Mouse (Mus musculus) neural tube, embryonic 10.5 days (tissue): Measurements from ENCODE around the gene Lax1.
"Not testable (repeated sequence)": the region's sequence is repeated elsewhere in the genome, so short reads cannot be mapped to it uniquely, and the experiment has no call there.

Experiments used
- DNase-seq: peaks from one replicate; pipeline ENCODE4 v3.0.0-alpha.2; 2017; ENCODE audit warnings: low spot score; ENCODE audit errors: extremely low spot score

Lax1 gene

GRCm38 (mm10) chr1:133691046-133691445 is 1.1 kb upstream of the Lax1 start:
- no peak for DNase-seq

GRCm38 (mm10) chr1:133688301-133688700 is 1.6 kb downstream of the Lax1 start:
- no peak for DNase-seq

DNA sequence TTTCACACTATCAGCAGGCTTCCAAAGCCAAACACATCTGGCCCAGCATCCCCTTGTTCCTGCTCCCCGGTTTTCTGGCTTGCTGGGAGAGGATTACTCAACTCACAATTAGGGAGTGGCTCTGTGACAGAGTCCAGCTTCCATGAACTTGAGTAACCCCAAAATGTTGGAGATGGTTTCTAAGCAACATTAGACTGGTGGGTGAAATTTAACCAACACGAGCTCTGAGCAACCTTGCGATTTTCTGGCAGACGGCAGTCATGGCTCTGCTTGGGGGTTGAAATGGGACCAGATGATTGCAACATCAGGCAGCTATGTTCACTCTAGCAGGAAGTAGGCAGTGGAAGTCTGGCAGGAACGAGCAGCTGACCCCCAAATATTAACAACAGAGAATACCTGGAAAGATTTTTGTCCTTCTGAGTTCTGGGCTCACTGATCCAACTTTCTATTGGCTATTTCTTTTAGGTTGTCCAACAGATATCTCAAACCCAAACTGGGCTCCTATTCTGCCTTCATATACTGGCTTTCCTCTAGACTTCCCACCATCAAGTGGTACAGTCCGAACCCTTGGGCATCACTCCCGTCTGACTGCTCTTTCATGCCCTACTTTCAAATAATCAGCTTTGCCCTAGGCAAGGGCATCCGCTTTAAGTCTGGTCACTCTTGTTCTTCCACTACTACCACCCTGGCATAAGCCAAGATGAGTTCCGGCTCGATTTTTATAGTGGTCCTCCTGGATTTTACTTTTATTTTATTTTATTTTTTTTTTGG is 4.0 kb downstream of the Lax1 start:
- DNase-seq: no peak

- DNase-seq: no peak
Measured at GRCm38 (mm10) chr1:133671801-133672200, 18.1 kb downstream of the Lax1 start.

GRCm38 (mm10) chr1:133671266-133671665 is 18.6 kb downstream of the Lax1 start:
- DNase-seq: no peak

DNA sequence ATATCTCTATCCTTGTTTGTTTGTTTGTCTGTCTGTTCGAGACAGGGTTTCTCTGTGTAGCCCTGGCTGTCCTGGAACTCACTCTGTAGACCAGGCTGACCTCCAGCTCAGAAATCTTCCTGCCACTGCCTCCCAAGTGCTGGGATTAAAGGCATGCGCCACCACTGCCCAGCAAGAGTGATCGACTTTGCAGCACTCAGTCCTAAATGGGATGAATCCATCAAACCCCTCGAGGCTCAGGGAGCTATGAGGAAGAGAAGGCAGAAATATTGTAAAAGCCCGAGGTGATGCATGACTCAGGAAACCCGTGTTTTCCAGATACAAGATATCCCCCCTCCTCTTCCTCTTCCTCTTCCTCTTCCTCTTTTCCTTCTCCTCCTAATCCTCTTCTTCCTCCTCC is 19.1 kb downstream of the Lax1 start:
- no peak for DNase-seq

GRCm38 (mm10) chr1:133670190-133670589 is 19.7 kb downstream of the Lax1 start:
- DNase-seq: no peak

GRCm38 (mm10) chr1:133668618-133669017 is 21.3 kb downstream of the Lax1 start:
- DNase-seq: no peak

DNA sequence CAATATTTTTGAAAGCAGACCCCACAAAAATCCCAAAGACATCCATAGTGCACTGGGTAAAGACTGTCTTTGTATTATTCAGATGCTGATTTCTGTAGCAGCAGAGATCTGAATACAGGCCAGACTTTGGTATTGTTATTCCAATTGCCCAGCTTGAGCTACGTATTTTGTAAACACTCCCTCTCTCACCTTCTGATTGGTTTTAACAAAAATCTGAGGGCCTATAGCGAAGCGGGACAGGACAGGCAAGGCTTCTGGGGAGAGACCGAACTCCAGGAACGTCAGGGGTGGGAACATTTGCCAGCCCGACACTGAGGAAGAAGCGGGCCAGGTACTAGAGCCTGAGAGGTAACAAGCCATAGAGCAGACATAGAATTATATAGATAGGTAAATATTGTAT is 22.2 kb downstream of the Lax1 start:
- DNase-seq: no peak

GRCm38 (mm10) chr1:133665713-133666112 is 24.2 kb downstream of the Lax1 start:
- DNase-seq: not testable (repeated sequence)

GRCm38 (mm10) chr1:133664203-133664970 is 25.5 kb downstream of the Lax1 start:
- no peak for DNase-seq

GRCm38 (mm10) chr1:133663427-133663826 is 26.5 kb downstream of the Lax1 start:
- DNase-seq: no peak

DNA sequence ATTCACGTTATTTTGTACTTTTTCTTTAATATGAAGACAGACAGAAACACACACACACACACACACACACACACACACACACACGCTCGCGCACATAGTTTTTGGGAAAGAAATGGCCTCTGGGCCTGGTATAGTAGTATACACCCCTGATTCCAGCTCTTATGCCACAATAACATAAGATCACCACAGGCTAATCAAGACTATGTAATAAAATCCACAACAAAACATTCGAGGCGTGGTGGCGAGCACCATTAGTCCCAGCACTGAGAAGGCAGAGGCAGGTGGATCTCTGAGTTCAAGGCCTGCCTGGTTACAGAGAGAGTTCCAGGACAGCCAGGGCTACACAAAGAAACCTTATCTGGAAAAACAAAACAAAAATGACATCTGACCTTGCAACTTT is 27.0 kb downstream of the Lax1 start:
- DNase-seq: no peak

DNA sequence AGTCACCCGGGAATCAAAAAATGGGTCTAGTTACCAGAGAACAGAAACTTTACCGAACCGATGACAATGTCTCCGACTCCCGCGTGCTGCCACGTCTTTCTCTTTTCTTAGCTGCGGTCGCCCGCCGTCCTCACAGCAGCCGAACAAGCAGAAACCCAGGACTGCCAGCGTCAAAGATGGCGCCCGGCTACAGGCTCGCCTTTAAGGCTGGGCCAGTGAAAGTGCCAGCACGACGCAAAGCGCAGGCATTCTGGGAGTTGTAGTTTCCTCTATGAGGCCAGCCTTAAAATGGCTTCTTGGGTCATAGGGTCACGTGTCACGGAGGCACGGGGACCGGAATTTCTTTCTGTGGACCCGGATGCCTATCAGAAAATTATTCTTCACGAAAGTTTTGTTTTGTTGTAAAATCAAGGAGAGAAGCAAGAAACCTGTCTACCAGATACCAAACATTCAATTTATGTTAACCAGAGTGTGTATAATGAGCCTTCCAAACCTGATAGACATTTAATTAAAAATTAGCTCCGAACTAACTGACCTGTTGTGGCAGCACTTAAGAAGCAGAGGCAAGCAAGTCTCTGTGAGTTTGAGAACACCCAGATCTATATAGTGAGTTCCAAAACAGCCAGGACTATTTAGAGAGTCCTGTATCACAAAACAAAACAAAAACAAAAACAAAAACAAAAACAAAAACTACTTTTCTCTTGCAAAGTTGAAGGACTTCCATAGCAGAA is 28.5 kb downstream of the Lax1 start, which contains the start of gene Gm38394:
Gene Gm38394 (minus strand): TSS at position 116 of the 731 bp plus-strand sequence.
- DNase-seq: peak; percentile 89

DNA sequence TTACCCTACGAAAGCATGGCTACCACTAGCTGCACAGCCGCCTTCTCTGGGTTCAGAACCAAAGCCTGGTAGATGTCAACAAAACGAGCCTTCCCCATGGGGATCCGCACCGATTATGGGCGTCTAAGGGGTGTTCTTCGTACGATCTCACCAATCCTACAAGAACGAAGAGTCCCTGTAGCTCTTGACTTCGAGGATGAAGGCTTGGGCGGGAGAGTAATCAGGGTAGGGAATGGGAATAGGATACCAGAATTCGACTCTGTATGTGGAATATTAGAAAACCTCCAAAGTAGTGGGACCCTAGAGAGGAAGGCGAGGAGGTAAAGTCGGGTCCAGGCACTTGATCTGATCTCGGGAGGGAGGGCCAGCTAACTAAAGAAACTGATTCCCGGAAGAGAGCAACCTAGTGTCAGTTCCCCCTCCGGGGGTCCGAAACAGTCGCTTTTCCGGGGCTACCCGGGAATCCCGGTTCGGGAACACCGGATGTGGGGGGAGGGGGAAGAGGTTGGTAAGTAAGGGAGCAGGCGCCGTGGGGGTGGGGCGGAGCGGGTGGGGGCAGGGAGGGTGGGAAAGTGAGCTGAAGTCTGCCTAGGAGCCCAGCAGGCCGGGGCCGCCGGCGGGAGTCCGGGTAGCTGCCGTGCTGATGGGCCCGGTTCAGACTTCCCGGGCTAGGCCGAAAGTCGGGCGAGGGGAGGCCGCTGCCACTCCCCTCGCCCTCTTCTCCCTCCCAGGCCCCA is 29.3 kb downstream of the Lax1 start, which contains the start of gene Zbed6:
Gene Zbed6 (minus strand): TSS at position 420 of the 737 bp plus-strand sequence.
- DNase-seq: no peak

DNA sequence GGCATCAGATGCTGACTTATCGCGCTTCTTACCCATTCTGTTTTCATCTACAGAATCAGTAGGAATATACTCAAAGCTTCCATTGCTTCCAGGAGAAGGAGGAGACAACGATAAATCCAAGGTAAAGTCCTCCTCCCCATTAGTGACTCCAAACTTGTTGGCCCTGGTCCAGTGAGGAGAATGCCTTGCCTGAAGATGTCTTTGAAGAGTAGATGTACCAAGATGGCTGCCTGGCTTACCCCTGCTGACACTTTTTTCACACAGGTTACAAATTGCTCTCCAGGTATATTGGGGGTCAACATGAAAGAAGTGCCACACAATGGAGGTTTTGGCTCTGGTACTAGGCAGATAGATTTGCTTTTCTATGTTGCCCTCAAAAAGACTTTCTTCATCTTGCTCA is 31.0 kb downstream of the Lax1 start:
- no peak for DNase-seq

DNA sequence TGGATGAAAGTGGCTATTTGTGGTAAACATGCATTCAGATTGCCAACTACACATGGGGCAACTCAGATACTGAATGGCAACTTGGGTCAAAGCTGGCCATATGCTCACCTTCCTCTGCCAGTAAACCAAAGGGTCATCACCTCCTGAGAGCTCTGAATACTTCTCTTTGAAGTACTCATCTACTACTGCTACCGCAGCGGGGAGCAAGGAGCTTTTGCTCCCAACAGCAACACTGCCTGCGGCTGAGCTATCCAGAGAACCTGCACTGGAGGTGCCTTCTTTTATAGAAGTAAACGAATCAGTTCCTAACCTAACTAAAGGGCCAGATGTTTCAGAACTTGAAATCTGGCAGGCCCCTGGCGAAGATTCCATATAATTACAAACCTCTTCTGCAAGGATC is 33.1 kb downstream of the Lax1 start:
- DNase-seq: no peak

- no peak for DNase-seq
Measured at GRCm38 (mm10) chr1:133653033-133653432, 36.9 kb downstream of the Lax1 start.

GRCm38 (mm10) chr1:133650288-133651055 is 39.4 kb downstream of the Lax1 start:
- no peak for DNase-seq

GRCm38 (mm10) chr1:133645652-133646051 is 44.3 kb downstream of the Lax1 start:
- no peak for DNase-seq
